Mouse (Mus musculus) c-Kit-negative CD71-positive TER-119-positive erythroid progenitor cells, embryonic 14.5 days (primary cell): ENCODE measurements around the gene Ctps.
A peak's percentile ranks its signal among the peaks of the same experiment; 100 is the strongest.

ENCODE experiments used
- DNase-seq: peaks from one replicate; pipeline ENCODE4 v3.0.0-alpha.2; 2013; ENCODE audit warnings: low read depth, low spot score

The Ctps gene

GRCm38 (mm10) chr4:120571070-120571464 lies 991 bp upstream of the Ctps start:
- no peak for DNase-seq

- no peak for DNase-seq
These were observed 478 bp upstream of the Ctps start for GRCm38 (mm10) chr4:120570438-120571069.

- peak; percentile 29 for DNase-seq
These were observed 1.1 kb downstream of the Ctps start for GRCm38 (mm10) chr4:120569025-120569424.

- no peak for DNase-seq
These were observed 2.1 kb downstream of the Ctps start for GRCm38 (mm10) chr4:120568005-120568404.

GRCm38 (mm10) chr4:120565726-120566125 lies 4.3 kb downstream of the Ctps start:
- no peak for DNase-seq

- DNase-seq: no peak
These were observed 13.5 kb downstream of the Ctps start for GRCm38 (mm10) chr4:120556592-120556991.

- DNase-seq: no peak
These were observed 25.2 kb downstream of the Ctps start for GRCm38 (mm10) chr4:120544896-120545295.

- DNase-seq: no peak
These were observed 31.4 kb downstream of the Ctps start for GRCm38 (mm10) chr4:120538664-120539063.

- no peak for DNase-seq
These were observed 38.1 kb downstream of the Ctps start, which contains the start of gene Slfnl1 for GRCm38 (mm10) chr4:120531986-120532385. TSS of gene Slfnl1 (plus strand) at chr4:120532231.

- no peak for DNase-seq
These were observed 41.9 kb downstream of the Ctps start for GRCm38 (mm10) chr4:120528171-120528570.

GRCm38 (mm10) chr4:120523092-120523491 lies 47.0 kb downstream of the Ctps start:
- no peak for DNase-seq

- no peak for DNase-seq
These were observed 47.7 kb downstream of the Ctps start for GRCm38 (mm10) chr4:120522351-120522750.

GRCm38 (mm10) chr4:120521761-120522160 lies 48.3 kb downstream of the Ctps start:
- DNase-seq: no peak

GRCm38 (mm10) chr4:120517335-120517734 lies 52.7 kb downstream of the Ctps start:
- DNase-seq: no peak

- DNase-seq: no peak
These were observed 53.2 kb downstream of the Ctps start for GRCm38 (mm10) chr4:120516907-120517306.

GRCm38 (mm10) chr4:120516491-120516890 lies 53.6 kb downstream of the Ctps start:
- no peak for DNase-seq

- DNase-seq: no peak
These were observed 55.7 kb downstream of the Ctps start for GRCm38 (mm10) chr4:120514366-120514765.

GRCm38 (mm10) chr4:120511203-120511602 lies 58.9 kb downstream of the Ctps start:
- no peak for DNase-seq

GRCm38 (mm10) chr4:120506955-120507354 lies 63.1 kb downstream of the Ctps start:
- no peak for DNase-seq
